Mouse (Mus musculus) MEL (cell line): ENCODE results near the gene Tubg2. TPM values are rescaled to one million over a fixed set of nuclear protein-coding genes. Genes with fewer than 3 reads are reported as not detected.

Source experiments
- DNase-seq: peaks from one replicate; pipeline ENCODE4 v3.0.0; 2011; ENCODE audit warnings: low read depth, low spot score
- H3K27ac ChIP-seq: 2 replicates; pipeline ENCODE4 v1.5.1; 2012; ENCODE audit warnings: low read depth, mild to moderate bottlenecking, control low read depth, low read length, moderate library complexity; ENCODE audit not compliant: control insufficient read depth
- H3K27me3 ChIP-seq, 2 experiments: fragments of 150-350 bp in 1 of 2; sonication (generic) in 1 of 2; 2 replicates each; pipeline ENCODE4 v1.6.1; 2012; ENCODE audit warnings: low read length in 2 of 2, mild to moderate bottlenecking in 2 of 2, improper control_type of control experiment in 1 of 2, moderate library complexity in 1 of 2; ENCODE audit not compliant: insufficient read depth in 2 of 2, control insufficient read depth in 1 of 2
- H3K36me3 ChIP-seq, 2 experiments: 2 replicates each; pipeline ENCODE4 v1.6.1; 2012 to 2014; ENCODE audit warnings: low read length in 2 of 2, improper control_type of control experiment in 1 of 2, inconsistent platforms in 1 of 2, mild to moderate bottlenecking in 1 of 2; ENCODE audit not compliant: insufficient read depth in 2 of 2, control insufficient read depth in 1 of 2
- H3K4me1 ChIP-seq, 2 experiments: fragments of 150-350 bp in 1 of 2; sonication (generic) in 1 of 2; 2 replicates each; pipeline ENCODE4 v1.6.1; 2012; ENCODE audit warnings: low read length in 2 of 2, improper control_type of control experiment in 1 of 2, mild to moderate bottlenecking in 1 of 2; ENCODE audit not compliant: insufficient read depth in 2 of 2, control insufficient read depth in 1 of 2
- H3K4me3 ChIP-seq, 2 experiments: fragments of 150-350 bp in 1 of 2; sonication (generic) in 1 of 2; 2 replicates each; pipeline ENCODE4 v1.5.1; 2012; ENCODE audit warnings: low read depth in 2 of 2, low read length in 2 of 2, mild to moderate bottlenecking in 2 of 2, moderate library complexity in 2 of 2, control low read depth in 1 of 2, improper control_type of control experiment in 1 of 2; ENCODE audit not compliant: control insufficient read depth in 1 of 2, insufficient read depth in 1 of 2
- H3K79me2 ChIP-seq: 2 replicates; pipeline ENCODE4 v1.6.1; 2012; ENCODE audit warnings: mild to moderate bottlenecking, low read length, moderate library complexity; ENCODE audit not compliant: control insufficient read depth, poor library complexity, insufficient read depth
- H3K9ac ChIP-seq: 2 replicates; pipeline ENCODE4 v1.6.1; 2012; ENCODE audit warnings: low read depth, mild to moderate bottlenecking, control low read depth, low read length, moderate library complexity; ENCODE audit not compliant: control insufficient read depth, poor library complexity, severe bottlenecking
- H3K9me3 ChIP-seq: fragments of 150-350 bp; sonication (generic); replicated peaks from 2 replicates; pipeline ENCODE4 v1.6.1; 2012; ENCODE audit warnings: mild to moderate bottlenecking, low read length, improper control_type of control experiment, moderate library complexity; ENCODE audit not compliant: insufficient read depth
- BHLHE40 ChIP-seq: IDR thresholded peaks from 2 replicates; pipeline ENCODE4 v1.6.1; 2012; ENCODE audit warnings: low read depth, mild to moderate bottlenecking, inconsistent platforms, low read length, improper control_type of control experiment, borderline replicate concordance
- CTCF ChIP-seq, 3 experiments: IDR thresholded peaks in 2 of 3; conservative IDR thresholded peaks in 1 of 3; 2 replicates each; pipeline ENCODE4 v1.5.1; 2011 to 2012; ENCODE audit warnings: low read length in 3 of 3, low read depth in 2 of 3, mild to moderate bottlenecking in 2 of 3, improper control_type of control experiment in 1 of 3, inconsistent platforms in 1 of 3, mixed read lengths in 1 of 3, moderate library complexity in 1 of 3; ENCODE audit not compliant: control insufficient read depth in 1 of 3, insufficient read depth in 1 of 3, poor library complexity in 1 of 3, severe bottlenecking in 1 of 3
- ELF1 ChIP-seq: IDR thresholded peaks from 2 replicates; pipeline ENCODE4 v1.6.1; 2014; ENCODE audit warnings: low read depth, mild to moderate bottlenecking, inconsistent platforms, low read length, improper control_type of control experiment, moderate library complexity
- EP300 ChIP-seq, 2 experiments: IDR thresholded peaks; 2 replicates each; pipeline ENCODE4 v1.6.1; 2011; ENCODE audit warnings: improper control_type of control experiment in 2 of 2, low read length in 2 of 2, low read depth in 1 of 2, mild to moderate bottlenecking in 1 of 2
- GATA1 ChIP-seq: IDR thresholded peaks from 2 replicates; pipeline ENCODE4 v1.6.1; 2011; ENCODE audit warnings: low read depth, low read length, improper control_type of control experiment
- MAX ChIP-seq: IDR thresholded peaks from 2 replicates; pipeline ENCODE4 v1.6.1; 2011; ENCODE audit warnings: low read length, improper control_type of control experiment
- MAZ ChIP-seq: IDR thresholded peaks from 2 replicates; pipeline ENCODE4 v1.6.1; 2012; ENCODE audit warnings: low read depth, mild to moderate bottlenecking, inconsistent platforms, low read length, improper control_type of control experiment
- MEF2A ChIP-seq: IDR thresholded peaks from 2 replicates; pipeline ENCODE4 v1.6.1; 2014; ENCODE audit warnings: low read depth, mild to moderate bottlenecking, inconsistent platforms, low read length, improper control_type of control experiment; ENCODE audit not compliant: poor library complexity, insufficient replicate concordance, severe bottlenecking; ENCODE audit errors: extremely low read depth
- NRF1 ChIP-seq: IDR thresholded peaks from 2 replicates; pipeline ENCODE4 v1.6.1; 2014; ENCODE audit warnings: low read depth, mild to moderate bottlenecking, inconsistent platforms, low read length, improper control_type of control experiment, moderate library complexity; ENCODE audit not compliant: poor library complexity, insufficient read depth, severe bottlenecking
- POLR2AphosphoS2 ChIP-seq: IDR thresholded peaks from 2 replicates; pipeline ENCODE4 v1.6.1; 2011; ENCODE audit warnings: low read length, improper control_type of control experiment
- RAD21 ChIP-seq: IDR thresholded peaks from 2 replicates; pipeline ENCODE4 v1.6.1; 2011; ENCODE audit warnings: mild to moderate bottlenecking, low read depth, low read length, improper control_type of control experiment
- RCOR1 ChIP-seq: IDR thresholded peaks from 2 replicates; pipeline ENCODE4 v1.6.1; 2012; ENCODE audit warnings: low read depth, mild to moderate bottlenecking, inconsistent platforms, low read length, improper control_type of control experiment
- SMC3 ChIP-seq: IDR thresholded peaks from 2 replicates; pipeline ENCODE4 v1.6.1; 2011; ENCODE audit warnings: low read depth, low read length, improper control_type of control experiment
- TBP ChIP-seq: IDR thresholded peaks from 2 replicates; pipeline ENCODE4 v1.8.0; 2011; ENCODE audit warnings: low read depth, low read length, improper control_type of control experiment
- UBTF ChIP-seq: IDR thresholded peaks from 2 replicates; pipeline ENCODE4 v1.6.1; 2012; ENCODE audit warnings: low read depth, mild to moderate bottlenecking, inconsistent platforms, low read length, improper control_type of control experiment, moderate library complexity, borderline replicate concordance; ENCODE audit not compliant: insufficient read depth
- USF2 ChIP-seq, 2 experiments: IDR thresholded peaks; 2 replicates each; pipeline ENCODE4 v1.6.1; 2011 to 2012; ENCODE audit warnings: improper control_type of control experiment in 2 of 2, low read length in 2 of 2, borderline replicate concordance in 1 of 2, inconsistent platforms in 1 of 2, low read depth in 1 of 2, mild to moderate bottlenecking in 1 of 2; ENCODE audit not compliant: insufficient read depth in 1 of 2
- ZC3H11A ChIP-seq: IDR thresholded peaks from 2 replicates; pipeline ENCODE4 v1.6.1; 2012; ENCODE audit warnings: low read depth, mild to moderate bottlenecking, inconsistent platforms, low read length, improper control_type of control experiment
- ZNF384 ChIP-seq: IDR thresholded peaks from 2 replicates; pipeline ENCODE4 v1.6.1; 2012; ENCODE audit warnings: low read depth, mild to moderate bottlenecking, inconsistent platforms, low read length, improper control_type of control experiment
- polyA plus RNA-seq, 2 experiments: library from polyadenylated mRNA; stranded (reverse) in 1 of 2; unstranded in 1 of 2; fragments of >175 nt in 1 of 2; fragments of >200 nt in 1 of 2; gene quantifications; 2 replicates each; pipeline versions ENCODE4 v1.2.1 to v1.2.4; 2012; ENCODE audit warnings: low replicate concordance in 2 of 2, low read depth in 1 of 2; ENCODE audit not compliant: insufficient read length in 2 of 2, insufficient read depth in 1 of 2, missing spikeins in 1 of 2
- total RNA-seq: library from RNA; depleted of rRNA; stranded (reverse); fragments of 300-350 nt; gene quantifications from 2 replicates; pipeline ENCODE4 v1.2.3, GENCODE M21; 2012

The Tubg2 gene
- total and polyA plus RNA-seq, 3 experiments = not detected

DNA sequence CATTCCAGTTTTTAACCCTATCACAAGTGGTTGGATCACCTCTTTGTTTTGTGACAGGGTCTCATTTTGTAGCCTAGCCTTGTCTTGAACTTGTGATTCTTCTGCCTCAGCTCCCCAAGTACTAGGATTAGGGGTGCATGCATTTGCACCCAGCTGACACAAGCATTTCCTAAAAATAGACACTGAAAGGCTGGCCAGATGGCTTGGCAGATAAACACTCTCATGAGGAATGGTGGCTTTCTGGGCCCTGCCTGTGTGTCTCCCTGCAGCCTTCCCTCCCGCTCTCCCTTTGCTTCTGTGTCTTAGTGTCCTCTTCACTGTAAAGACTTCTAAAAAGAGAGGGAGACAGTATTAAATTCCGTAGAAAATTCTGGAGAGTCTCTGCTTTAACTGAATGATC lies 24.5 kb upstream of the Tubg2 start (continued):
- TF ChIP-seq MAZ = no peak
- TF ChIP-seq TBP = no peak
- TF ChIP-seq USF2 (IDR thresholded peaks at IDR 0.05; ENCODE audit: borderline replicate concordance in 1 of 2, insufficient read depth in 1 of 2, low read depth in 1 of 2, low read length in 2 of 2) = no peak
- no peak for TF ChIP-seq NRF1
- no peak for TF ChIP-seq MAX
- TF ChIP-seq RCOR1 = no peak
- TF ChIP-seq GATA1 = peak; percentile 60
- no peak for TF ChIP-seq SMC3
- TF ChIP-seq ELF1 = no peak
- TF ChIP-seq BHLHE40 = no peak
- TF ChIP-seq ZNF384 = no peak
- TF ChIP-seq POLR2AphosphoS2 = no peak
- no peak for TF ChIP-seq UBTF
- 0 out of 4 replicates have a peak, but pooled peaks of 1 of the 2 experiments have one; percentile 13 for TF ChIP-seq EP300 (IDR thresholded peaks at IDR 0.05; ENCODE audit: low read depth in 1 of 2, low read length in 2 of 2)
- TF ChIP-seq, all 39 proteins: peak for 8

DNA sequence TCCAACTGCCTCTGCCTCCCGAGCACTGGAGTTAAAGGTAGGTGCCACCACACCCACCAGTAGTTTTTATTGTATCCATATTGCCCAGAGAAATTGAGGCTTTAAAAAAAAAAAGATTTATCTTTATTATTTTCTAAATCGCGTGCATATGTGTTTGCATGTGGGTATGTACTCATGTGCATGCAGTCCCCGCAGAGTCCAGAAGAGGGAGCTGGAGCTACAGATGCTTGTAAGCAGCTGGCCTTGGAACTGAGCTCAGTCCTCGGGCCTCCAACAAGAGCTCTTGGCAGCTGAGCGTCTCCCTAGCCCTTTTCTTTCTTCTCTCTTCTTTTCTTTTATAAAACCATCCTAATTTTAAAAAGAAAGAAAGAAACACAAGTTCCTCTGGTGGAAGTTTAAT lies 24.0 kb upstream of the Tubg2 start:
- Histone ChIP-seq H3K27me3 (no peaks in the 10 kb centered on the region), H3K4me3 (no peak overlapping the region), H3K4me1 (peaks cover 3 to 13% of the 10 kb centered on the region in 2 experiments; a peak in 3 of 4 replicates), H3K9me3 (no peaks in the 10 kb centered on the region), H3K9ac (no peak overlapping the region), H3K36me3 (peaks cover under 1 to 7% of the 10 kb centered on the region in 2 experiments; a peak in 2 of 4 replicates), H3K27ac (no peak overlapping the region), H3K79me2 (no peaks in the 10 kb centered on the region)
- TF ChIP-seq UBTF (no peak), MEF2A (no peak), ZNF384 (no peak), CTCF (IDR thresholded peaks at IDR 0.05 in 2 of 3, conservative IDR thresholded peaks at IDR 0.05 in 1 of 3; ENCODE audit: control insufficient read depth in 1 of 3, insufficient read depth in 1 of 3, low read depth in 2 of 3, low read length in 3 of 3, poor library complexity in 1 of 3, severe bottlenecking in 1 of 3) (peak; percentile 51 to 66 (median 65)), TBP (no peak), SMC3 (peak; percentile 60), ZC3H11A (peak; percentile 8; the same call in 1 of the 2 replicates), RAD21 (peak; percentile 54), ELF1 (no peak)
- DNase-seq = peak; percentile 81
